Mouse (Mus musculus): ENCODE measurements around the gene Psma4. TPM values are rescaled to one million over a fixed set of nuclear protein-coding genes. Genes with fewer than 3 reads are reported as not detected.

The Psma4 gene
- polyA plus RNA-seq, 1 experiment from 2014 or later: 267 TPM

- Histone ChIP-seq H3K4me3 (no peak overlapping the region), H3K9me3 (replicated peaks) (no peaks in the 10 kb centered on the region), H3K4me1 (peaks cover 3% of the 10 kb centered on the region; the same call in 1 of the 2 replicates), H3K36me3 (no peaks in the 10 kb centered on the region), H3K4me2 (replicated peaks) (no peak overlapping the region), H3K27me3 (no peaks in the 10 kb centered on the region), H3K9ac (no peak overlapping the region), H3K27ac (no peak overlapping the region)
- 86% methylated on average over 3 of the region's 3 CpGs for WGBS
- no peak for ATAC-seq (ENCODE audit: low FRiP score)
Observed at GRCm38 (mm10) chr9:54995645-54996044, 45.1 kb downstream of the Psma4 start.

DNA sequence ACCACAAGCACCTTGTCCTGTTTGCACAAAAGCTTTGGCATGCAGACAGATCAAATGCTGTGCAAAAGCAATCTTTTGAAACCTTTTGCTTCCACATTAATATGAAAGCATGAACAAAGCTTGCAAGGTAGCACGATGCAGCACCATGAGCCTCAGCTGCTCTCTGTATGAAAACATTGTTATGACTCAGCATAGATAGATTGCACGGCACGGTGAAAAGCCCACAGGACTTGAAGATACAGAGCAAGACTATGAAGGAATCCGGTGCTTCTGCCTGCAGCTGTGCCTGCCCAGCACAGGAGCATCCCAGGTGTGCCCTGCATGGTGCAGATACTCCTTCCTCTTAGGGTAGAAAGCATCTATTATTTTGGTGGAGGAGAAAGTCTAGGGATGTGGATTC is 53.0 kb downstream of the Psma4 start:
- H3K9me3 ChIP-seq (replicated peaks): no peaks in the 10 kb centered on the region
- ATAC-seq (ENCODE audit: low FRiP score): no peak
- no peak overlapping the region for H3K4me3 ChIP-seq
- no peak overlapping the region for H3K9ac ChIP-seq
- peaks cover 4% of the 10 kb centered on the region; the same call in 1 of the 2 replicates for H3K4me1 ChIP-seq
- no peaks in the 10 kb centered on the region for H3K36me3 ChIP-seq
- no peak overlapping the region for H3K4me2 ChIP-seq (replicated peaks)
- H3K27me3 ChIP-seq: no peaks in the 10 kb centered on the region
- WGBS: 59% methylated on average over 4 of the region's 4 CpGs
- 0 out of 2 replicates have a peak overlapping the region, but pooled peaks have one; percentile 1 for H3K27ac ChIP-seq

Other genes starting within 250 kb of the Psma4 start
- gene Wdr61, start 216.3 kb upstream of the Psma4 start, polyA plus RNA-seq (2016; fragmentation: Nextera tagmentation; extraction: Ambion mirVana): 117 and 128 TPM in 2 replicates
- gene Crabp1, start 186.0 kb upstream of the Psma4 start, polyA plus RNA-seq (2016; fragmentation: Nextera tagmentation; extraction: Ambion mirVana): 655 and 681 TPM in 2 replicates
- 65.6 and 70.4 TPM in 2 replicates for gene Ireb2, start 87.0 kb upstream of the Psma4 start, polyA plus RNA-seq (2016; fragmentation: Nextera tagmentation; extraction: Ambion mirVana)
- gene Hykk, start 33.5 kb upstream of the Psma4 start, polyA plus RNA-seq (2016; fragmentation: Nextera tagmentation; extraction: Ambion mirVana): 6.0 and 7.1 TPM in 2 replicates
- gene AY074887, start 208 bp downstream of the Psma4 start, polyA plus RNA-seq (2016; fragmentation: Nextera tagmentation; extraction: Ambion mirVana): 1.2 and 1.4 TPM in 2 replicates
- gene Chrna5, start 30.1 kb downstream of the Psma4 start, polyA plus RNA-seq (2016; fragmentation: Nextera tagmentation; extraction: Ambion mirVana): 6.4 and 7.8 TPM in 2 replicates
- 15.0 and 17.1 TPM in 2 replicates for gene Chrna3, start 75.8 kb downstream of the Psma4 start, polyA plus RNA-seq (2016; fragmentation: Nextera tagmentation; extraction: Ambion mirVana)
- gene Chrnb4, start 98.0 kb downstream of the Psma4 start, polyA plus RNA-seq (2016; fragmentation: Nextera tagmentation; extraction: Ambion mirVana): 1.5 and 2.0 TPM in 2 replicates
- gene Ube2q2, start 198.1 kb downstream of the Psma4 start, polyA plus RNA-seq (2016; fragmentation: Nextera tagmentation; extraction: Ambion mirVana): 53.4 and 54.2 TPM in 2 replicates

Data from hindbrain, embryonic 12.5 days (tissue).